Mouse (Mus musculus): ENCODE data around the gene Wdr66. TPM values are rescaled to one million over a fixed set of nuclear protein-coding genes. Genes with fewer than 3 reads are reported as not detected.
A peak's percentile ranks its signal among the peaks of the same experiment; 100 is the strongest.

Gene Wdr66
- total and polyA plus RNA-seq, 3 experiments: 0.21 to 0.34 (median 0.21) TPM

DNA sequence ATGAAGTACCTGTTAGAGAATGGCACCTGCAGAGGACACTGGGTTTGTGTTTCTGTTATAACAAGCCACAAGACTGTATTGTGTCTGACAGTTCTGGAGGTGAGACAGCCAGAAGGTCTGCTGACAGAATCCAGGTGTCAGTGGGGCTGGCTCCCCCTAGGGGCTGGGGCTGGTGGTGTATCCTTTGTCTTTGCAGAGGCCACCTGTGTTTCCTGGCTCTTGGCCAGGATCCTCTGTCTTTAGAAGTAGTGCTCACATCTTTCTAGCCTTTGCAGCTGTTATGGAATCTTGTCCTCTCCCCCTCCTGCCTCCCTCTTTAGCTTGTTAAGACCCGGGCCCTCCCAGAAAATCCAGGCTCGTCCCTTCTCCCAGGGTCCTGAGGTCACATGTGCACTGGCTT lies 16.2 kb upstream of the Wdr66 start (continued):
- TF ChIP-seq UBTF (IDR thresholded peaks at IDR 0.05; ENCODE audit: low read depth, low read length): no peak

DNA sequence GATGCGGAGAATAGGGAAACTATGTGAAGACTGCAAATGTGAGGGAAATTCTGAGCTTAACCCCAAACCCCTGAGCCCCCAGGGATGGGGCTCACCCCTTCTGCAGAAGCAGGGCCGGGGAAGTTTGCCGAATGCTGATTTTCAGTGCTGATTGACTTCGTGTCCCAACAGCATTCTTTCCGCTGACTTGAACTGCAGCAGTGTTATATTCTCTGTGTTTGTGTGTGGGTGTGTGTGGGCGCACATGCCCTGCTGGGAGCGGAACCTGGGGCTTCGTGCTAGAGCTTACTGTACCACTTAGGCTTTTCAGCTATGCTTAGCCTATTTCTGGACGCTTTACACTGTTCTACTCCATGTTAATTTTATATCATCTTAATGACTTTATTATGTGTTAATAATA lies 15.5 kb upstream of the Wdr66 start:
- no peaks in the 10 kb centered on the region for H3K27me3 ChIP-seq (replicated peaks)
- H3K4me3 ChIP-seq (replicated peaks in 1 of 3; ENCODE audit: low read depth in 2 of 3, low read length in 2 of 3, poor library complexity in 1 of 3): no peak overlapping the region
- in situ Hi-C loops (cut with MboI; ENCODE audit: low pct_ligation_motif_present, low pct_unique_long_range_greater_than_20kb, low sequenced_read_pairs) (no loop called here), dilution Hi-C loops (cut with MboI; ENCODE audit: extremely low pct_ligation_motif_present, extremely low pct_unique_long_range_greater_than_20kb, low sequenced_read_pairs) (no loop called here)
- H3K9me3 ChIP-seq (replicated peaks; ENCODE audit: low read length): no peaks in the 10 kb centered on the region
- H3K4me1 ChIP-seq (ENCODE audit: control insufficient read depth in 1 of 2, insufficient read depth in 2 of 2): peaks cover 6 to 19% of the 10 kb centered on the region in 2 experiments
- TF ChIP-seq MYC (IDR thresholded peaks at IDR 0.05; ENCODE audit: low read depth, low read length): no peak
- no peak for TF ChIP-seq TBP (conservative IDR thresholded peaks at IDR 0.05; ENCODE audit: low read depth, low read length)
- no peak for TF ChIP-seq RAD21 (IDR thresholded peaks at IDR 0.05; ENCODE audit: low read depth, low read length)
- 0 out of 2 replicates have a peak, but pooled peaks have one; percentile 16 for TF ChIP-seq SIN3A (IDR thresholded peaks at IDR 0.05; ENCODE audit: low read length)
- no peak for TF ChIP-seq RCOR1 (conservative IDR thresholded peaks at IDR 0.05; ENCODE audit: low read depth, low read length)
- TF ChIP-seq BHLHE40 (IDR thresholded peaks at IDR 0.05; ENCODE audit: low read depth, low read length): peak; percentile 22; the same call in 1 of the 2 replicates
- no peak for TF ChIP-seq EP300 (IDR thresholded peaks at IDR 0.05; ENCODE audit: low read length)
- no peak for DNase-seq (ENCODE audit: extremely low read depth)
- H3K36me3 ChIP-seq (replicated peaks in 1 of 2; ENCODE audit: control insufficient read depth in 1 of 2, insufficient read depth in 1 of 2, low read length in 1 of 2): peaks cover 35 to 84% of the 10 kb centered on the region in 2 experiments
- no peak overlapping the region for H3K9ac ChIP-seq (ENCODE audit: insufficient read depth, low read depth)
- H3K4me2 ChIP-seq (ENCODE audit: insufficient read depth, low read depth, poor library complexity, severe bottlenecking): no peak overlapping the region
- H3K79me2 ChIP-seq (replicated peaks; ENCODE audit: control insufficient read depth, extremely low read depth, insufficient read depth, poor library complexity, severe bottlenecking): peaks cover 9% of the 10 kb centered on the region; the same call in 1 of the 2 replicates
- no peak overlapping the region for H3K27ac ChIP-seq (ENCODE audit: insufficient read depth, low read depth)

DNA sequence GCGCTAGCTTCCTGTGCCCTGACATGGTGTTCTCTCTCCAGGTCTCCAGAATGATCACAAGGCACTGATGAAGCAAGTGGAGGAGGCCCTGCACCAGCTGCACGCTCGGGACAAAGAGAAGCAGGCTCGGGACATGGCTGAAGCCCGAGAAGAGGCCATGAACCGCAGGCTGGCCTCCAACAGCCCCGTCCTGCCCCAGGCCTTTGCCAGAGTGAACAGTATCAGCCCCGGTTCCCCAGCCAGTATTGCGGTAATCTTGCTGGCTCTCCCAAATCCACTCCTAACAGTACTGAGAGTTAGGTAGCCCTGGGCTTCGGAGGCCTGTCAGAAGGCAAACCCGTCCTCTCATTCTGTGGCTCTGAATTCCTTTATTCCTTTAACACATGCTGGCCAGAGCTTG lies 12.4 kb upstream of the Wdr66 start:
- Histone ChIP-seq H3K27ac (ENCODE audit: insufficient read depth, low read depth) (no peak overlapping the region), H3K9me3 (replicated peaks; ENCODE audit: low read length) (no peaks in the 10 kb centered on the region), H3K79me2 (replicated peaks; ENCODE audit: control insufficient read depth, extremely low read depth, insufficient read depth, poor library complexity, severe bottlenecking) (no peaks in the 10 kb centered on the region), H3K4me3 (replicated peaks in 1 of 3; ENCODE audit: low read depth in 2 of 3, low read length in 2 of 3, poor library complexity in 1 of 3) (no peak overlapping the region), H3K9ac (ENCODE audit: insufficient read depth, low read depth) (no peak overlapping the region), H3K27me3 (replicated peaks) (no peaks in the 10 kb centered on the region), H3K4me1 (ENCODE audit: control insufficient read depth in 1 of 2, insufficient read depth in 2 of 2) (peaks cover 6 to 16% of the 10 kb centered on the region in 2 experiments), H3K4me2 (ENCODE audit: insufficient read depth, low read depth, poor library complexity, severe bottlenecking) (no peak overlapping the region), H3K36me3 (replicated peaks in 1 of 2; ENCODE audit: control insufficient read depth in 1 of 2, insufficient read depth in 1 of 2, low read length in 1 of 2) (peaks cover 57 to 93% of the 10 kb centered on the region in 2 experiments)
- in situ Hi-C loops (cut with MboI; ENCODE audit: low pct_ligation_motif_present, low pct_unique_long_range_greater_than_20kb, low sequenced_read_pairs) (no loop called here), dilution Hi-C loops (cut with MboI; ENCODE audit: extremely low pct_ligation_motif_present, extremely low pct_unique_long_range_greater_than_20kb, low sequenced_read_pairs) (no loop called here)
- TF ChIP-seq TCF12 (IDR thresholded peaks at IDR 0.05; ENCODE audit: low read depth, low read length): no peak
- no peak for TF ChIP-seq MAFK (IDR thresholded peaks at IDR 0.05; ENCODE audit: insufficient replicate concordance, low read length)
- TF ChIP-seq CHD1 (IDR thresholded peaks at IDR 0.05; ENCODE audit: low read depth, low read length): no peak
- TF ChIP-seq POLR2AphosphoS2 (IDR thresholded peaks at IDR 0.05; ENCODE audit: low read depth, low read length): no peak
- TF ChIP-seq IRF4 (IDR thresholded peaks at IDR 0.05; ENCODE audit: low read depth, low read length): no peak
- TF ChIP-seq KAT2A (IDR thresholded peaks at IDR 0.05; ENCODE audit: insufficient replicate concordance, low read length): no peak
- no peak for TF ChIP-seq PAX5 (IDR thresholded peaks at IDR 0.05; ENCODE audit: low read length)
- no peak for TF ChIP-seq MXI1 (IDR thresholded peaks at IDR 0.05; ENCODE audit: low read depth, low read length)
- TF ChIP-seq USF1 (IDR thresholded peaks at IDR 0.05; ENCODE audit: low read depth, low read length): no peak
- TF ChIP-seq BHLHE40 (IDR thresholded peaks at IDR 0.05; ENCODE audit: low read depth, low read length): no peak
- TF ChIP-seq UBTF (IDR thresholded peaks at IDR 0.05; ENCODE audit: low read depth, low read length): no peak
- TF ChIP-seq MAX (IDR thresholded peaks at IDR 0.05; ENCODE audit: low read length): no peak
- TF ChIP-seq ELF1 (IDR thresholded peaks at IDR 0.05; ENCODE audit: low read depth, low read length): no peak
- TF ChIP-seq RCOR1 (conservative IDR thresholded peaks at IDR 0.05; ENCODE audit: low read depth, low read length): no peak
- no peak for DNase-seq (ENCODE audit: extremely low read depth)

All from CH12.LX (cell line).